Mouse (Mus musculus) intestine, embryonic 15.5 days (tissue): ENCODE data around the gene Btbd35f9. TPM values are rescaled to one million over a fixed set of nuclear protein-coding genes. Genes with fewer than 3 reads are reported as not detected.
"Not testable (repeated sequence)": the region's sequence is repeated elsewhere in the genome, so short reads cannot be mapped to it uniquely, and the experiment has no call there.

Experiments
- ATAC-seq: fragments of 200-750 bp; cut with Nextera tagmentation; 2 replicates; pipeline ENCODE4 v1.8.0; 2017; ENCODE audit warnings: moderate TSS enrichment, moderate library complexity
- H3K27ac ChIP-seq: fragments of 300-500 bp; sonication (generic); 2 replicates; pipeline ENCODE4 v1.5.1; 2015; ENCODE audit warnings: mild to moderate bottlenecking, inconsistent platforms
- H3K27me3 ChIP-seq: fragments of 300-500 bp; sonication (generic); replicated peaks from 2 replicates; pipeline ENCODE4 v1.6.1; 2015; ENCODE audit warnings: inconsistent platforms
- H3K36me3 ChIP-seq: fragments of 300-500 bp; sonication (generic); 2 replicates; pipeline ENCODE4 v1.6.1; 2015; ENCODE audit warnings: inconsistent platforms
- H3K4me1 ChIP-seq: fragments of 300-500 bp; sonication (generic); replicated peaks from 2 replicates; pipeline ENCODE4 v1.6.1; 2015; ENCODE audit warnings: inconsistent platforms
- H3K4me2 ChIP-seq: fragments of 300-500 bp; sonication (generic); replicated peaks from 2 replicates; pipeline ENCODE4 v1.6.1; 2015; ENCODE audit warnings: mild to moderate bottlenecking, inconsistent platforms
- H3K4me3 ChIP-seq: fragments of 300-500 bp; sonication (generic); replicated peaks from 2 replicates; pipeline ENCODE4 v1.5.1; 2015; ENCODE audit warnings: inconsistent platforms
- H3K9ac ChIP-seq: fragments of 300-500 bp; sonication (generic); 2 replicates; pipeline ENCODE4 v1.6.1; 2015; ENCODE audit warnings: inconsistent platforms
- H3K9me3 ChIP-seq: fragments of 300-500 bp; sonication (generic); 2 replicates; pipeline ENCODE4 v1.6.1; 2016; ENCODE audit warnings: inconsistent platforms
- WGBS: fragments of 180-500 bp; shearing (Covaris S2); methylation state at CpG from one replicate; pipeline ENCODE4 v1.1.7; 2015; 5-methylcytosine and 5-hydroxymethylcytosine counted together
- polyA plus RNA-seq: library from polyadenylated mRNA; unstranded; fragments of >200 nt; fragmentation: Nextera tagmentation; extraction: Ambion mirVana; gene quantifications from 2 replicates; pipeline ENCODE4 v1.2.1, GENCODE M21; 2015

The Btbd35f9 gene
- not detected in 2 replicates for polyA plus RNA-seq

GRCm38 (mm10) chrX:34161399-34161798 lies at the start of gene Btbd35f9:
Gene Btbd35f9, minus strand, starts transcription at chrX:34161499.
- not testable (repeated sequence) for H3K4me1 ChIP-seq, H3K9ac ChIP-seq
- no CpG with 5 or more reads among the region's 5 CpGs for WGBS

More at GRCm38 (mm10) chrX:34161399-34161798, at the start of gene Btbd35f9:
- H3K4me2 ChIP-seq, H3K27me3 ChIP-seq, H3K4me3 ChIP-seq, H3K27ac ChIP-seq, H3K36me3 ChIP-seq, H3K9me3 ChIP-seq, ATAC-seq: not testable (repeated sequence)

Other genes with a start within 250 kb of the Btbd35f9 start
- not detected in 2 replicates for gene Btbd35f6, start 205.0 kb downstream of the Btbd35f9 start, polyA plus RNA-seq
- not detected in 2 replicates for gene Gm21870, start 174.7 kb downstream of the Btbd35f9 start, polyA plus RNA-seq
- gene Spin2g, start 77.2 kb upstream of the Btbd35f9 start, polyA plus RNA-seq: not detected in 2 replicates